In genomic region chr19:23757961-23758553, GRCm38 (mm10) we compare ENCODE assay signal across 8 mouse cellular contexts. TPM values are rescaled to one million over a fixed set of nuclear protein-coding genes. Genes with fewer than 3 reads are reported as not detected.
A peak's percentile ranks its signal among the peaks of the same experiment; 100 is the strongest.
DNase-seq lines count a peak whose midpoint lies in the region; TF ChIP-seq lines count a peak whose summit lies in the region.

No protein-coding gene starts in this region.

- peak overlapping the region; percentile 95 for H3K27ac ChIP-seq in cortical plate, adult 2 months (ENCODE audit: insufficient read depth, low read length)

- no peak; the same call in 1 of the 2 replicates for TF ChIP-seq POLR2A in cortical plate, adult 2 months (IDR thresholded peaks at IDR 0.05; ENCODE audit: extremely low read depth, insufficient read depth, low read length)

- peaks cover 9% of the 10 kb centered on the region for H3K9me3 ChIP-seq in megakaryocyte, embryonic 14.5 days

- peaks cover 40% of the 10 kb centered on the region for H3K27me3 ChIP-seq in megakaryocyte, embryonic 14.5 days (replicated peaks)

- H3K36me3 ChIP-seq in megakaryocyte, embryonic 14.5 days (replicated peaks; ENCODE audit: low read length) = no peaks in the 10 kb centered on the region

- peak overlapping the region; percentile 63 for H3K4me3 ChIP-seq in cortical plate, adult 2 months (ENCODE audit: insufficient read depth, low read length)
- peak overlapping the region; percentile 97 for H3K4me3 ChIP-seq in megakaryocyte, embryonic 14.5 days (replicated peaks)

- peak; percentile 65; the same call in 1 of the 2 replicates for TF ChIP-seq CTCF in cortical plate, adult 2 months (IDR thresholded peaks at IDR 0.05; ENCODE audit: extremely low read depth, insufficient read depth, low read length)

- peaks cover 2% of the 10 kb centered on the region; the same call in 1 of the 2 replicates for H3K4me1 ChIP-seq in cortical plate, adult 2 months (ENCODE audit: control insufficient read depth, insufficient read depth, low read length)
- peaks cover 33% of the 10 kb centered on the region for H3K4me1 ChIP-seq in megakaryocyte, embryonic 14.5 days

- peak; percentile 95 for DNase-seq in adipocyte (ENCODE audit: low spot score)
- DNase-seq in gastrocnemius, adult 8-10 months (ENCODE audit: low spot score in 2 of 2) = peak; percentile 90 to 92
- DNase-seq in hindlimb bud, embryonic 11.5 days (ENCODE audit: extremely low spot score, low read depth, low spot score) = peak; percentile 74
- peak; percentile 92 to 97 for DNase-seq in left cerebral cortex, adult 8-10 months (ENCODE audit: low spot score in 2 of 2)
- peak; percentile 98 for DNase-seq in right cerebral cortex, postnatal 14 days
- peak; percentile 89 to 95 for DNase-seq in urinary bladder, postnatal 4 days (ENCODE audit: low spot score in 2 of 2)

RNA-seq across cellular contexts. Expression of gene Apba1, which starts 0.6 kb away (rescaled TPM):
- 82.0 and 87.6 TPM in 2 replicates for polyA plus RNA-seq in cortical plate, adult 2 months (2012; rRNA removed)
- total RNA-seq in gastrocnemius, adult 8-10 months (2022) = under 1 TPM; 0.63 to 0.99 (median 0.76) TPM
- total RNA-seq in left cerebral cortex, adult 8-10 months (2022) = 100 to 1,000 TPM; 127 to 143 (median 133) TPM
- polyA plus RNA-seq in megakaryocyte, embryonic 14.5 days (2012; ENCODE audit: insufficient read depth, low replicate concordance) = 0.73 and 1.00 TPM in 2 replicates

Comparison
In these comparisons a context has a peak if more than half of its experiments do, and no peak if none do; other contexts are left out.
1. Peak in every context shown above with its lines: DNase-seq, H3K4me3 ChIP-seq and H3K27ac ChIP-seq.
2. RNA of gene Apba1, which starts 0.6 kb away (total RNA-seq): 127 to 143 TPM in left cerebral cortex, adult 8-10 months; 0.63 to 0.99 TPM in gastrocnemius, adult 8-10 months; every median in the first group is over 10 times any median in the second.